Mouse (Mus musculus): ENCODE data around the gene Camkv. TPM values are rescaled to one million over a fixed set of nuclear protein-coding genes. Genes with fewer than 3 reads are reported as not detected.
A peak's percentile ranks its signal among the peaks of the same experiment; 100 is the strongest.

Gene Camkv
- total and polyA plus RNA-seq, 3 experiments = not detected

DNA sequence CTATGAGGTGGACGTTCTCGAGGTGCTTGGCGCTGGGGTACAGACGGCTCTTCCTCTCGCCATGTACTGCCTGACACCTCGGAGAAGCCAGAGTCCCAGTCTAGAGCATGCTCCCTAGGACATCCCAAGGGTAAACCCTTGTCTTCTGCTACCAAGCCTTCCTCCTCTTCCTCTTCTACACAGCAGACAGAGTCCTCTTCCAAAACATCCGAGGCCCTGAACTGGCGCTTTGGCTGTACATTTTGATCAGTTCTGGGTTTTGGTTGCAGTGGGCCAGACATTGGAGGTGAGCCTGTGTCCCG, 49.2 kb downstream of the Camkv start:
- H3K79me2 ChIP-seq (replicated peaks; ENCODE audit: control insufficient read depth, extremely low read depth, insufficient read depth, poor library complexity, severe bottlenecking) = no peaks in the 10 kb centered on the region
- H3K4me1 ChIP-seq (ENCODE audit: control insufficient read depth in 1 of 2, insufficient read depth in 2 of 2) = peaks cover 25 to 57% of the 10 kb centered on the region in 2 experiments
- no peak for TF ChIP-seq JUND (conservative IDR thresholded peaks at IDR 0.05; ENCODE audit: low read depth, low read length)
- TF ChIP-seq GABPA (IDR thresholded peaks at IDR 0.05; ENCODE audit: insufficient replicate concordance, low read depth, low read length) = no peak
- TF ChIP-seq JUN (IDR thresholded peaks at IDR 0.05; ENCODE audit: insufficient read depth, low read depth, low read length) = no peak
- TF ChIP-seq POLR2A (IDR thresholded peaks at IDR 0.05; ENCODE audit: low read depth, low read length) = no peak
- dilution Hi-C loops (cut with MboI; ENCODE audit: extremely low pct_ligation_motif_present, extremely low pct_unique_long_range_greater_than_20kb, low sequenced_read_pairs) (no loop called here), in situ Hi-C loops (cut with MboI; ENCODE audit: low pct_ligation_motif_present, low pct_unique_long_range_greater_than_20kb, low sequenced_read_pairs) (no loop called here)
- peak overlapping the region; percentile 27 for H3K4me2 ChIP-seq (ENCODE audit: insufficient read depth, low read depth, poor library complexity, severe bottlenecking)
- peak overlapping the region; percentile 72 to 92 (median 81) for H3K4me3 ChIP-seq (replicated peaks in 1 of 3; ENCODE audit: low read depth in 2 of 3, low read length in 2 of 3, poor library complexity in 1 of 3)
- H3K9ac ChIP-seq (ENCODE audit: insufficient read depth, low read depth) = peak overlapping the region; percentile 39
- H3K27ac ChIP-seq (ENCODE audit: insufficient read depth, low read depth) = peak overlapping the region; percentile 78
- no peak for DNase-seq (ENCODE audit: extremely low read depth)
- H3K27me3 ChIP-seq (replicated peaks) = no peaks in the 10 kb centered on the region
- no peaks in the 10 kb centered on the region for H3K9me3 ChIP-seq (replicated peaks; ENCODE audit: low read length)
- H3K36me3 ChIP-seq (replicated peaks in 1 of 2; ENCODE audit: control insufficient read depth in 1 of 2, insufficient read depth in 1 of 2, low read length in 1 of 2) = peaks cover 41 to 51% of the 10 kb centered on the region in 2 experiments

DNA sequence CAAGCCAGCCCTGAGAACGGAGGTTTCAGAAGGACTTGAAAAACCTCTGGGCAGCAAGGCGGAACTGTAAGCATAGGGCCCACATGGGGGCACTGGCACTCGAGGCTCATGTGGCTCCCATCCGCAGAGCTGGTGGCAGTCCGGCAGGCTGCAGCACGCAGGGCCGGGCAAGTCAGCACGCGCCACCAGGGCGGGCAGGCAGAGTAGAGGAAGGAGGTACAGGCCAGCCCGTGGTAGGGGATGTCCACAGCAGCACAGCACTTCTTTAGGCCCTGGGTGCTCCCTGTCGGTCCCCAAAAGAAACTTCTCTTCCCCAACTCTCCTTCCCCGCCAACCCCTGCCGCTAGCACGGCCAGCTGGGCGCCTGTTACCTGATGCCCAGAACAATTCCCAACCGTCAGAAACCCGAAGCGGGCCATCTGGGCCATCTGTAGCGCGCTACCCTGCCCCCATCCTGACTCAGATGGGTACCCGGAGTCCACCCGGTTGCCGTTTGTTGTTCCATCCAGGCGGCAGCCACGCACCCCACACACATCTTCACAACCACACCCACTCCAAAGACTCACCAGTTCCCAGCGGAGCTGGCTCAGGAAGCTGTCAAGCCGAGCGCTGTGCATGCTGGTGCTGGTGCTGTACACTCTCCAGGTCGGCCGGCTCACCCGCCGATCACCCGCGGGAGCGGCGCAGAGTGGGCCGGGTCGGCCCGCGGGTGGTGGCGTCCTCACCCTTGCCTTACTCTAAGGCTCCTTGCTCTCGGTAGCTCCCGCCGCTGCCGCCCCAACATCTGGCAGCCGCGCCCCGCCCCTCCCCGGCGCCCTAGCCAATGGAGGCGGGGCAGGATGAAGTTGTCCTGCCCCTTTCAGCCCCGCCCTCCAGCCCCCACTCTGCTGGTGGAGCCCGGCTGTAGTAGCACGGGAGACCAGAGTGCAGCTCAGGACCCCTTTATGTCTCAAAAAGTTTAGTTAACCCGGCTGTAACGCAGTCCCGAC, 50.0 kb downstream of the Camkv start, which contains the start of gene Inka1:
TSS of gene Inka1 (minus strand) at position 749 of the 989 bp plus-strand sequence.
- H3K4me2 ChIP-seq (ENCODE audit: insufficient read depth, low read depth, poor library complexity, severe bottlenecking) = peak within 1 kb of the TSS; percentile 90
- DNase-seq (ENCODE audit: extremely low read depth) = peak; percentile 83
- H3K4me1 ChIP-seq (ENCODE audit: control insufficient read depth in 1 of 2, insufficient read depth in 2 of 2) = peaks cover 25 to 53% of the 10 kb centered on the region in 2 experiments
- H3K9me3 ChIP-seq (replicated peaks; ENCODE audit: low read length) = no peaks in the 10 kb centered on the region
- in situ Hi-C loops (cut with MboI; ENCODE audit: low pct_ligation_motif_present, low pct_unique_long_range_greater_than_20kb, low sequenced_read_pairs) = no loop called here
- H3K4me3 ChIP-seq (replicated peaks in 1 of 3; ENCODE audit: low read depth in 2 of 3, low read length in 2 of 3, poor library complexity in 1 of 3) = peak within 1 kb of the TSS; percentile 72 to 92 (median 81)
- H3K9ac ChIP-seq (ENCODE audit: insufficient read depth, low read depth) = peak within 1 kb of the TSS; percentile 69
- no peaks in the 10 kb centered on the region for H3K79me2 ChIP-seq (replicated peaks; ENCODE audit: control insufficient read depth, extremely low read depth, insufficient read depth, poor library complexity, severe bottlenecking)
- H3K27me3 ChIP-seq (replicated peaks) = no peaks in the 10 kb centered on the region
- dilution Hi-C loops (cut with MboI; ENCODE audit: extremely low pct_ligation_motif_present, extremely low pct_unique_long_range_greater_than_20kb, low sequenced_read_pairs) = no loop called here
- peaks cover 38 to 44% of the 10 kb centered on the region in 2 experiments for H3K36me3 ChIP-seq (replicated peaks in 1 of 2; ENCODE audit: control insufficient read depth in 1 of 2, insufficient read depth in 1 of 2, low read length in 1 of 2)
- peak within 1 kb of the TSS; percentile 78 for H3K27ac ChIP-seq (ENCODE audit: insufficient read depth, low read depth)
- TF ChIP-seq ZNF384 (IDR thresholded peaks at IDR 0.05; ENCODE audit: low read depth, low read length) = no peak
- TF ChIP-seq RCOR1 (conservative IDR thresholded peaks at IDR 0.05; ENCODE audit: low read depth, low read length) = no peak; the same call in 1 of the 2 replicates
- no peak for TF ChIP-seq JUND (conservative IDR thresholded peaks at IDR 0.05; ENCODE audit: low read depth, low read length)
- no peak for TF ChIP-seq USF2 (conservative IDR thresholded peaks at IDR 0.05; ENCODE audit: low read depth, low read length)
- TF ChIP-seq HCFC1 (IDR thresholded peaks at IDR 0.05; ENCODE audit: low read depth, low read length) = peak; percentile 46
- no peak for TF ChIP-seq NRF1 (IDR thresholded peaks at IDR 0.05; ENCODE audit: low read depth, low read length)
- peak; percentile 73 for TF ChIP-seq IRF4 (IDR thresholded peaks at IDR 0.05; ENCODE audit: low read depth, low read length)
- TF ChIP-seq BHLHE40 (IDR thresholded peaks at IDR 0.05; ENCODE audit: low read depth, low read length) = peak; percentile 85
- peak; percentile 39 for TF ChIP-seq SMC3 (IDR thresholded peaks at IDR 0.05; ENCODE audit: low read depth, low read length)
- TF ChIP-seq KAT2A (IDR thresholded peaks at IDR 0.05; ENCODE audit: insufficient replicate concordance, low read length) = no peak
- TF ChIP-seq TCF12 (IDR thresholded peaks at IDR 0.05; ENCODE audit: low read depth, low read length) = peak; percentile 80
- TF ChIP-seq CTCF (conservative IDR thresholded peaks at IDR 0.05 in 1 of 2, IDR thresholded peaks at IDR 0.05 in 1 of 2; ENCODE audit: low read depth in 2 of 2, low read length in 2 of 2) = peak in 1 of 2 experiments; percentile 51; a peak in 2 of 4 replicates
- no peak for TF ChIP-seq ZC3H11A (IDR thresholded peaks at IDR 0.05; ENCODE audit: low read depth, low read length)
- TF ChIP-seq ELF1 (IDR thresholded peaks at IDR 0.05; ENCODE audit: low read depth, low read length) = peak; percentile 73
- no peak for TF ChIP-seq GABPA (IDR thresholded peaks at IDR 0.05; ENCODE audit: insufficient replicate concordance, low read depth, low read length)
- peak; percentile 70 for TF ChIP-seq MEF2A (IDR thresholded peaks at IDR 0.05; ENCODE audit: borderline replicate concordance, low read depth, low read length)
- TF ChIP-seq CHD1 (IDR thresholded peaks at IDR 0.05; ENCODE audit: low read depth, low read length) = peak; percentile 98
- TF ChIP-seq ZMIZ1 (IDR thresholded peaks at IDR 0.05; ENCODE audit: low read depth, low read length) = peak; percentile 54
- peak; percentile 79; the same call in 1 of the 2 replicates for TF ChIP-seq MYC (IDR thresholded peaks at IDR 0.05; ENCODE audit: low read depth, low read length)
- peak; percentile 88 for TF ChIP-seq MAZ (IDR thresholded peaks at IDR 0.05; ENCODE audit: low read depth, low read length)
- TF ChIP-seq EP300 (IDR thresholded peaks at IDR 0.05; ENCODE audit: low read length) = peak; percentile 25; the same call in 1 of the 2 replicates
- TF ChIP-seq USF1 (IDR thresholded peaks at IDR 0.05; ENCODE audit: low read depth, low read length) = no peak
- 0 out of 2 replicates have a peak, but pooled peaks have one; percentile 1 for TF ChIP-seq TBP (conservative IDR thresholded peaks at IDR 0.05; ENCODE audit: low read depth, low read length)
- no peak for TF ChIP-seq PAX5 (IDR thresholded peaks at IDR 0.05; ENCODE audit: low read length)
- no peak for TF ChIP-seq ZKSCAN1 (IDR thresholded peaks at IDR 0.05; ENCODE audit: borderline replicate concordance, low read depth, low read length)
- peak; percentile 68 for TF ChIP-seq NELFE (IDR thresholded peaks at IDR 0.05; ENCODE audit: low read depth, low read length)
- no peak for TF ChIP-seq JUN (IDR thresholded peaks at IDR 0.05; ENCODE audit: insufficient read depth, low read depth, low read length)
- TF ChIP-seq SIN3A (IDR thresholded peaks at IDR 0.05; ENCODE audit: low read length) = peak; percentile 90
- no peak for TF ChIP-seq MAFK (IDR thresholded peaks at IDR 0.05; ENCODE audit: insufficient replicate concordance, low read length)

All from CH12.LX (cell line).